In genomic region chr1:125236948-125237594, GRCm38 (mm10) we compare ENCODE assay signal across 11 mouse cellular contexts.
DNase-seq lines count a peak whose midpoint lies in the region; ATAC-seq and TF ChIP-seq lines count a peak whose summit lies in the region.
"Had no signal": no experiment of that assay in that cellular context is flagged by ENCODE, and none has a peak within 500 bp of the region (broad histone marks: within the 10 kb centered on the region; RNA-seq: fewer than 3 reads in every experiment).

No protein-coding gene starts in this region.

- no peaks in the 10 kb centered on the region for H3K27me3 ChIP-seq in lung, embryonic 14.5 days (ENCODE audit: insufficient read depth, low read length)
- no peaks in the 10 kb centered on the region for H3K27me3 ChIP-seq in myocyte (ENCODE audit: control insufficient read depth, insufficient read depth, insufficient read length)
- H3K27me3 ChIP-seq in forebrain, embryonic 12.5 days: no peaks in the 10 kb centered on the region
- no peaks in the 10 kb centered on the region for H3K27me3 ChIP-seq in liver, embryonic 11.5 days (replicated peaks; ENCODE audit: control insufficient read depth, insufficient read depth, low read length)
- H3K27me3 ChIP-seq: embryonic facial prominence, embryonic 12.5 days; limb, embryonic 12.5 days had no signal

- H3K9ac ChIP-seq in lung, embryonic 14.5 days: no peak overlapping the region
- H3K9ac ChIP-seq in forebrain, embryonic 12.5 days: no peak overlapping the region
- H3K9ac ChIP-seq in liver, embryonic 11.5 days (ENCODE audit: low read depth, low read length): no peak overlapping the region
- H3K9ac ChIP-seq: embryonic facial prominence, embryonic 12.5 days; limb, embryonic 12.5 days had no signal

- no peak overlapping the region for H3K27ac ChIP-seq in lung, embryonic 14.5 days (ENCODE audit: low read depth)
- no peak overlapping the region for H3K27ac ChIP-seq in forebrain, embryonic 12.5 days
- no peak overlapping the region for H3K27ac ChIP-seq in liver, embryonic 11.5 days (ENCODE audit: low read depth, low read length)
- H3K27ac ChIP-seq: embryonic facial prominence, embryonic 12.5 days; limb, embryonic 12.5 days had no signal

- H3ac ChIP-seq in myocyte (ENCODE audit: control insufficient read depth, insufficient read length): no peak overlapping the region

- H3K36me3 ChIP-seq in lung, embryonic 14.5 days (ENCODE audit: insufficient read depth): no peaks in the 10 kb centered on the region
- H3K36me3 ChIP-seq in myocyte (ENCODE audit: control insufficient read depth, insufficient read depth): no peaks in the 10 kb centered on the region
- no peaks in the 10 kb centered on the region for H3K36me3 ChIP-seq in forebrain, embryonic 12.5 days (replicated peaks)
- H3K36me3 ChIP-seq in liver, embryonic 11.5 days (ENCODE audit: control insufficient read depth, insufficient read depth, low read length): no peaks in the 10 kb centered on the region
- H3K36me3 ChIP-seq: embryonic facial prominence, embryonic 12.5 days; limb, embryonic 12.5 days had no signal

- H3K4me3 ChIP-seq in lung, embryonic 14.5 days (ENCODE audit: low read depth, low read length): no peak overlapping the region
- H3K4me3 ChIP-seq in myocyte: no peak overlapping the region
- no peak overlapping the region for H3K4me3 ChIP-seq in forebrain, embryonic 12.5 days (replicated peaks)
- no peak overlapping the region for H3K4me3 ChIP-seq in liver, embryonic 11.5 days (ENCODE audit: low read depth, low read length)
- H3K4me3 ChIP-seq: embryonic facial prominence, embryonic 12.5 days; limb, embryonic 12.5 days had no signal

- ATAC-seq in lung, embryonic 14.5 days (ENCODE audit: insufficient read depth): no peak
- no peak for ATAC-seq in forebrain, embryonic 12.5 days (ENCODE audit: low FRiP score)
- no peak for ATAC-seq in liver, embryonic 11.5 days (replicated peaks; ENCODE audit: low FRiP score)

- TF ChIP-seq CTCF in lung, embryonic 14.5 days (IDR thresholded peaks at IDR 0.05; ENCODE audit: low read depth): no peak

- DNase-seq in lung, embryonic 14.5 days: peak; percentile 17
- no peak for DNase-seq in lung, postnatal 36 days
- DNase-seq in adrenal gland, postnatal 14 days: peak; percentile 28
- peak; percentile 52 to 67 for DNase-seq in layer of hippocampus, adult 18-20 months (ENCODE audit: low spot score in 2 of 2)
- no peak for DNase-seq in liver, embryonic 11.5 days (ENCODE audit: low spot score)
- no peak for DNase-seq in heart, adult 18-20 months
- DNase-seq: thymus, adult 18-20 months had no signal

- no peaks in the 10 kb centered on the region for H3K4me1 ChIP-seq in lung, embryonic 14.5 days (ENCODE audit: insufficient read depth)
- no peaks in the 10 kb centered on the region for H3K4me1 ChIP-seq in forebrain, embryonic 12.5 days
- no peaks in the 10 kb centered on the region for H3K4me1 ChIP-seq in liver, embryonic 11.5 days (replicated peaks; ENCODE audit: control insufficient read depth, insufficient read depth, low read length)
- H3K4me1 ChIP-seq: embryonic facial prominence, embryonic 12.5 days; limb, embryonic 12.5 days had no signal

- WGBS in lung, embryonic 14.5 days: 79% methylated on average over 10 of the region's 10 CpGs
- 90% methylated on average over 10 of the region's 10 CpGs for WGBS in forebrain, embryonic 12.5 days
- 86% methylated on average over 10 of the region's 10 CpGs for WGBS in liver, embryonic 11.5 days

- H3K4me2 ChIP-seq in lung, embryonic 14.5 days: no peak overlapping the region
- H3K4me2 ChIP-seq in myocyte (ENCODE audit: low read depth): peak overlapping the region; percentile 60
- H3K4me2 ChIP-seq in forebrain, embryonic 12.5 days: no peak overlapping the region
- H3K4me2 ChIP-seq in liver, embryonic 11.5 days: no peak overlapping the region
- H3K4me2 ChIP-seq: embryonic facial prominence, embryonic 12.5 days; limb, embryonic 12.5 days had no signal

- no peak for TF ChIP-seq POLR2A in myocyte (IDR thresholded peaks at IDR 0.05; ENCODE audit: insufficient read length, low read depth)

- no peaks in the 10 kb centered on the region for H3K9me3 ChIP-seq in lung, embryonic 14.5 days (ENCODE audit: low read depth, low read length)
- no peaks in the 10 kb centered on the region for H3K9me3 ChIP-seq in forebrain, embryonic 12.5 days
- H3K9me3 ChIP-seq in liver, embryonic 11.5 days (ENCODE audit: control insufficient read depth, low read length): no peaks in the 10 kb centered on the region
- H3K9me3 ChIP-seq: embryonic facial prominence, embryonic 12.5 days had no signal

- no peaks in the 10 kb centered on the region for H3K79me2 ChIP-seq in myocyte (ENCODE audit: control insufficient read depth, insufficient read depth)

TF ChIP-seq in myocyte, 11 proteins besides CTCF, POLR2A, EP300 and RAD21:
- no peak for TF ChIP-seq POLR2AphosphoS2 (IDR thresholded peaks at IDR 0.05; ENCODE audit: insufficient read length, low read depth)
- no peak for TF ChIP-seq TCF12 (IDR thresholded peaks at IDR 0.05; ENCODE audit: insufficient read depth, poor library complexity, severe bottlenecking)
- TF ChIP-seq CEBPB (IDR thresholded peaks at IDR 0.05; ENCODE audit: insufficient read depth, poor library complexity, severe bottlenecking): no peak
- no peak for TF ChIP-seq MYOD1 (IDR thresholded peaks at IDR 0.05; ENCODE audit: control insufficient read depth in 1 of 3, insufficient read length in 2 of 3, low read depth in 2 of 3)
- TF ChIP-seq SRF (IDR thresholded peaks at IDR 0.05; ENCODE audit: control insufficient read depth, insufficient read length, low read depth): no peak
- TF ChIP-seq E2F4 (IDR thresholded peaks at IDR 0.05; ENCODE audit: insufficient read depth): no peak
- TF ChIP-seq USF1 (IDR thresholded peaks at IDR 0.05; ENCODE audit: low read depth): no peak
- no peak for TF ChIP-seq MAX (IDR thresholded peaks at IDR 0.05; ENCODE audit: low read depth)
- no peak for TF ChIP-seq REST (IDR thresholded peaks at IDR 0.05; ENCODE audit: insufficient read depth, insufficient read length)
- TF ChIP-seq TCF3 (IDR thresholded peaks at IDR 0.05; ENCODE audit: insufficient read length, low read depth): no peak
- TF ChIP-seq MYOG (IDR thresholded peaks at IDR 0.05; ENCODE audit: control insufficient read depth in 1 of 3, insufficient read depth in 1 of 3, insufficient read length in 2 of 3, low read depth in 2 of 3): no peak

Comparison
In these comparisons a context has a peak if more than half of its experiments do, and no peak if none do; other contexts are left out.
1. DNase-seq: peak in lung, embryonic 14.5 days (single experiment), adrenal gland, postnatal 14 days (single experiment) and layer of hippocampus, adult 18-20 months (2 of 2); none in lung, postnatal 36 days (single experiment), liver, embryonic 11.5 days (single experiment) and heart, adult 18-20 months (0 of 2).